Mouse (Mus musculus) liver, embryonic 15.5 days (tissue): ENCODE data around the gene Ptprj. TPM values are rescaled to one million over a fixed set of nuclear protein-coding genes. Genes with fewer than 3 reads are reported as not detected.

Experiments used
- ATAC-seq: fragments of 200-750 bp; cut with Nextera tagmentation; 2 replicates; pipeline ENCODE4 v1.8.0; 2017; ENCODE audit warnings: moderate number of reproducible peaks, mild to moderate bottlenecking, moderate library complexity; ENCODE audit not compliant: insufficient read depth
- H3K27ac ChIP-seq: fragments of 300-500 bp; sonication (generic); replicated peaks from 2 replicates; pipeline ENCODE4 v1.5.1; 2015; ENCODE audit warnings: mild to moderate bottlenecking, inconsistent platforms
- H3K27me3 ChIP-seq: fragments of 300-500 bp; sonication (generic); 2 replicates; pipeline ENCODE4 v1.6.1; 2015; ENCODE audit warnings: mild to moderate bottlenecking, inconsistent platforms
- H3K36me3 ChIP-seq: fragments of 300-500 bp; sonication (generic); replicated peaks from 2 replicates; pipeline ENCODE4 v1.6.1; 2015; ENCODE audit warnings: moderate library complexity, mild to moderate bottlenecking, inconsistent platforms
- H3K4me1 ChIP-seq: fragments of 300-500 bp; sonication (generic); replicated peaks from 2 replicates; pipeline ENCODE4 v1.6.1; 2015; ENCODE audit warnings: inconsistent platforms
- H3K4me2 ChIP-seq: fragments of 300-500 bp; sonication (generic); 2 replicates; pipeline ENCODE4 v1.6.1; 2015; ENCODE audit warnings: moderate library complexity, mild to moderate bottlenecking, inconsistent platforms
- H3K4me3 ChIP-seq: fragments of 300-500 bp; sonication (generic); replicated peaks from 2 replicates; pipeline ENCODE4 v1.5.1; 2015; ENCODE audit warnings: mild to moderate bottlenecking, inconsistent platforms
- H3K9ac ChIP-seq: fragments of 300-500 bp; sonication (generic); 2 replicates; pipeline ENCODE4 v1.6.1; 2015; ENCODE audit warnings: moderate library complexity, mild to moderate bottlenecking, inconsistent platforms
- H3K9me3 ChIP-seq: fragments of 300-500 bp; sonication (generic); replicated peaks from 2 replicates; pipeline ENCODE4 v1.6.1; 2016; ENCODE audit warnings: inconsistent platforms
- WGBS: fragments of 180-500 bp; shearing (Covaris S2); methylation state at CpG from one replicate; pipeline ENCODE4 v1.1.7; 2015; ENCODE audit warnings: mixed read lengths; ENCODE audit not compliant: insufficient replicate concordance; 5-methylcytosine and 5-hydroxymethylcytosine counted together
- polyA plus RNA-seq: library from polyadenylated mRNA; unstranded; fragments of >200 nt; fragmentation: Nextera tagmentation; extraction: Ambion mirVana; gene quantifications from 2 replicates; pipeline ENCODE4 v1.2.1, GENCODE M21; 2015

The Ptprj gene
- polyA plus RNA-seq, 1 experiment from 2014 or later: 2.0 TPM

DNA sequence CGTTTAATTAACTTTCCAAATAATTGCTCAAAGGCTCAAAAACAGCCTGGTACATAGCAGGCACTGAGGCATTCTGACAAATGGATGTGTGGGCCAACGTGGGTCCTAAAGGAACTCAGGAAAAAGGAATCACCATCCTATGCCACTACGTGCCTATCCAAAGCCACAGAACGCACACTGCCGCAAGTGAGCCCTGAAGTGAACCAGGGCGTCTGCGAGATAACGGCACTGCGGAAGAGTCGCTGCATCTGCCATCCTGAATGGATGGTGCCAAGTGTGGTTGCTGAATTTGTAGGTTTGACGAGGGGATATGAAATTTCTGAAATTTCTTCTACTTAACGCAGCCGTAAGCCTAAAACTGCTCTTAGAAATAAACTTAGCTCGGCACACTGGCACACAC, 54.6 kb downstream of the Ptprj start:
- peak overlapping the region; percentile 25; the same call in 1 of the 2 replicates for H3K4me2 ChIP-seq

DNA sequence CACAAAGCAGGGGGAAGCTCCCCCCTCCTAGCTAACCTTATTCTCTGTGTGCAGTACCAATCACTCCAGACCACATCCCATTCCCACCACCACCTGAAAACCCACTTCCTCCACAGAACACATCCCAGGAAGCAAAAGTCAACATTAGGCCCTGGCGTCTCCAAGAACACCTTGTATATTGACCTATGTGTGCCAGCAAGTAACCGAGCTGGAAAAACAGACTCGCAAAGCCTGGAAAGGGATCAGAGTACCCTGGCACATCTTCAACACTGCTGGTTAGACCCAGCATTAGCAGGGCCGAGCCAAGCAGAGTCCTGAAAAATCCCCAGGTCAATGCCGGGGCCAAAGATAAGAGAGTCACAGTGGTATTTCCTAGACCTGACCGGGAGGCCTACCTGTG, 58.0 kb downstream of the Ptprj start:
- ATAC-seq: no peak
- no peaks in the 10 kb centered on the region for H3K27me3 ChIP-seq
- H3K27ac ChIP-seq: no peak overlapping the region
- H3K4me1 ChIP-seq: peaks cover 42% of the 10 kb centered on the region
- no peak overlapping the region for H3K9ac ChIP-seq
- no peak overlapping the region for H3K4me2 ChIP-seq
- no peak overlapping the region for H3K4me3 ChIP-seq
- 70% methylated on average over 6 of the region's 6 CpGs for WGBS
- H3K9me3 ChIP-seq: no peaks in the 10 kb centered on the region
- H3K36me3 ChIP-seq: no peaks in the 10 kb centered on the region

More for the DNA sequence above, 54.6 kb downstream of the Ptprj start:
- no peak overlapping the region for H3K27ac ChIP-seq
- WGBS: 58% methylated on average over 14 of the region's 14 CpGs
- H3K4me1 ChIP-seq: peaks cover 42% of the 10 kb centered on the region
- no peaks in the 10 kb centered on the region for H3K27me3 ChIP-seq
- no peak overlapping the region for H3K4me3 ChIP-seq
- 0 out of 2 replicates have a peak, but pooled peaks have one; percentile 49 for ATAC-seq
- H3K9me3 ChIP-seq: no peaks in the 10 kb centered on the region
- no peak overlapping the region for H3K9ac ChIP-seq
- no peaks in the 10 kb centered on the region for H3K36me3 ChIP-seq

DNA sequence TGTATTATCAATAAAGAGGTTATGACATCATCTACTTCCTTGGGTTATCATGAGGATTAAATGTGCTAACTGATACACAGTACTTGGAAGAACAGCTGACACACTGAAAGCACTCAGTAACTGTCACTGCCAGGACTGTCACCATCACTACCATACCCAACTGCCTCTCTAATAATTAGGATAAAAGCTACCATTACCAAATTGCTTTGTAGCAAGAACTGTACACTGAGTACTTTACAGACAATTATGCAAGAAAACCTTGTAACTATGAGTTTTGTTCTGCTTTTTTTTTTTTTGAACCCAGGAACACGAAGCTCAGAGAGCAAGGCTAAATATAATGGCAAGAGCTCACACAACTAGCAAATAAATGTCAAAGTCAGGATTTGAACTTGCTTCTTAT, 58.5 kb downstream of the Ptprj start:
- H3K4me2 ChIP-seq: no peak overlapping the region
- no peak overlapping the region for H3K9ac ChIP-seq
- ATAC-seq: no peak
- H3K4me1 ChIP-seq: peaks cover 42% of the 10 kb centered on the region
- H3K27ac ChIP-seq: no peak overlapping the region
- no peaks in the 10 kb centered on the region for H3K27me3 ChIP-seq
- no peaks in the 10 kb centered on the region for H3K9me3 ChIP-seq
- no peak overlapping the region for H3K4me3 ChIP-seq
- 55% methylated on average over 1 of the region's 1 CpGs for WGBS
- H3K36me3 ChIP-seq: no peaks in the 10 kb centered on the region

DNA sequence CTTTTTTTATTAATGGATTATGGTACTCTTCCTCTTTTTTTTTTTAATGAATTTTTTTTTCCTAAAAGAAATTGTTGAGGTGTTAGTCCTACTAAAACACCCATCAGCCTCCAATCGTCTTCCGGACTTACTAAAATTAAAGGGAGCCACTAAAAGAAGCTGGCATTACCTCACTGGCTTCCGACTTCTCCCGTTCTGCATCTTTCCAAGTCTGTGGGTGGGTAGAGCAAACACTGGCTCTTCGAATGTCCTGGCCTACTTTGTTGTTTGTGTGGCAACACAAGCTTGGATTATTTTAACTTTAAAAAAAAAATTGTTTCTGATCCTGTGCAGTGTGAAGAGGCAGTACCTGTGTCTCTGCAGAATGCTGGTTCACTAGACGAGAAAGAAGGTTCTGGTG, 62.2 kb downstream of the Ptprj start:
- WGBS: 80% methylated on average over 6 of the region's 6 CpGs
- Histone ChIP-seq H3K4me2 (no peak overlapping the region), H3K27me3 (no peaks in the 10 kb centered on the region), H3K4me3 (no peak overlapping the region), H3K9ac (no peak overlapping the region), H3K36me3 (no peaks in the 10 kb centered on the region), H3K4me1 (peaks cover 31% of the 10 kb centered on the region), H3K9me3 (no peaks in the 10 kb centered on the region), H3K27ac (no peak overlapping the region)
- no peak for ATAC-seq

DNA sequence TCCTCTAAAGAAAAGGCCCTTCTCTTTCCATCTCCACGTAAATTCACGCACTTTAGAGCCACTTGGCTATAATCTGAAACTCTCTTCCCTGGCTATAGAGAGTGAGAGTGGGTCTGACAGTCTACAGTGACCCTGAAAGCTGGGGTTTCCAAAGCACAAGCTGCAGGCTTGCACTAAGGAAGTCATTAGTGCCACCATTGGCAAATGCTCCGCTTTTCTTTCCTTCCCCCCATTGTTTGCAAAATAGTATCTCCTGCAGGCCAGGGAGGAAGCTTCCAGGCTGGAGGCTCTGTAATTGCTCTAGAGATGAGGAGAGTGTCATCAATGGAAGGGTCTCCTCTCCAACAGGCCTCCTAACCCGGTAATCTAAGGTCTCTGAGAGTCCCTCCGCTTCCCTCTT, 65.5 kb downstream of the Ptprj start:
- no peak overlapping the region for H3K9ac ChIP-seq
- no peak overlapping the region for H3K4me3 ChIP-seq
- no peaks in the 10 kb centered on the region for H3K9me3 ChIP-seq
- H3K4me1 ChIP-seq: peaks cover 20% of the 10 kb centered on the region
- H3K4me2 ChIP-seq: no peak overlapping the region
- no peaks in the 10 kb centered on the region for H3K36me3 ChIP-seq
- no peaks in the 10 kb centered on the region for H3K27me3 ChIP-seq
- WGBS: 68% methylated on average over 5 of the region's 5 CpGs
- no peak overlapping the region for H3K27ac ChIP-seq
- no peak for ATAC-seq

DNA sequence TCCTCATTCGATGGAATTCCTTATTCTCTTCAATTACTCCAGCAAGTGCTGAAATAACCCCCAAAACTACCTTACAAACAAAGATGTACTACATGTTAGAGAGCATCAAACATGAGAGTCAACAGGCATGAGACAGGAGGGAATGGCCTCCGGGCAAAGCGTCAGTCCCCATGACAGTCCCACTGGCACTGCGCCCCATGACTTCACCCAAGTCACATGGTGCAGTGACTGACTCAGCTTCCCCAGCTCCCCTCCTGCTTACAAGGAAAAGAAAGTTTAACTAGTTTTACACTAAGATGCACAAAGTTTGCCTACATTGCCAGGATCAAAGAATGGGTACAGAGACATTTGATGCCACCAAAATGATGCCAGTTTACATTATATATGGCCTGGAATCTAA, 71.2 kb downstream of the Ptprj start:
- no peak overlapping the region for H3K9ac ChIP-seq
- H3K27ac ChIP-seq: no peak overlapping the region
- H3K4me2 ChIP-seq: no peak overlapping the region
- no peak for ATAC-seq
- H3K4me3 ChIP-seq: no peak overlapping the region
- H3K36me3 ChIP-seq: no peaks in the 10 kb centered on the region
- no peaks in the 10 kb centered on the region for H3K9me3 ChIP-seq
- peaks cover 15% of the 10 kb centered on the region for H3K4me1 ChIP-seq
- no peaks in the 10 kb centered on the region for H3K27me3 ChIP-seq
- WGBS: 88% methylated on average over 4 of the region's 4 CpGs

DNA sequence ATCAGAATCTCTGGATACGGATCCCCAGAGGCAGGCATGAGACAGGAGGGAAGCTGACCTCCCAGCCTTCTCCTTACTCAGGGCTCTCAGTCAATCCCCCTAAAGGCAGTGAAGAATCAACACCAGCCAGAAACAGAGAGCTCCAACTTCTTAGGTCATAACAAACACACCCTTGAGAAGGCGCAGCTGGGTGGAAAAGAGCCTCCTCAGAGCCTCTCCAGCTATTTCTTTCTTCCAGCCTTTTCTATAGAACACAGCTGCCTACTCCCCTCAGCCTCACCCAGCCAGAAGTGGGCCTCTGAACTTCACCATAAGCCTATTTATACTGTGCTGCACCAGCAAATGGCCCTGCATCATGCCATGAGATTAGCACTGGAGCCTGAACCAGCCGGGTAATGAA, 74.3 kb downstream of the Ptprj start:
- ATAC-seq: no peak
- H3K4me1 ChIP-seq: peaks cover 45% of the 10 kb centered on the region
- 72% methylated on average over 3 of the region's 3 CpGs for WGBS
- no peak overlapping the region for H3K9ac ChIP-seq
- H3K9me3 ChIP-seq: no peaks in the 10 kb centered on the region
- no peak overlapping the region for H3K4me3 ChIP-seq
- no peak overlapping the region for H3K4me2 ChIP-seq
- H3K27me3 ChIP-seq: no peaks in the 10 kb centered on the region
- H3K27ac ChIP-seq: no peak overlapping the region
- H3K36me3 ChIP-seq: no peaks in the 10 kb centered on the region

DNA sequence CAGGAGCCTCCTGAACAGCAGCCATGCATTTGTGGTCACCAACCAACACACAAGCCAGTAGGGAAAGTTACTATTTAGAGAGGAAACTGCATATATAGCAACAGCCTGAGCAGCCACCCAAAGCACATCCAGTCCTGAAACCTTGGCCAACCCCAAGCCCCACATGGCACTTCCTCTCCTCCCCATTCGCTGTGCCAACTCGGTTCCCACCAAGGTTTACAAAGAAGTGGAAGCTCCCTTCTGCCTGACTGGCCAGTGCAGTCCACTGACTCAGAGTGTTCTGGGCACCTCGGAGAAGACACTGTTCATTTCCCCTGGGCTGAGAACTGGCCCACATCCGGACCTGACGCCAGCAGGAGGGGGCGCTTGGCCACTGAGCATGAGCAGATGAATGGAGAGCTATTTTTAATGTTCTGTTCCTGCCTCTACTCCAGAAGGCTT, 75.7 kb downstream of the Ptprj start:
- Histone ChIP-seq H3K4me2 (peak overlapping the region; percentile 10; the same call in 1 of the 2 replicates), H3K9ac (peak overlapping the region; percentile 18; the same call in 1 of the 2 replicates), H3K27me3 (no peaks in the 10 kb centered on the region), H3K36me3 (no peaks in the 10 kb centered on the region), H3K4me1 (peaks cover 48% of the 10 kb centered on the region), H3K27ac (peak overlapping the region; percentile 89), H3K4me3 (no peak overlapping the region), H3K9me3 (no peaks in the 10 kb centered on the region)
- WGBS: 35% methylated on average over 6 of the region's 6 CpGs
- no peak for ATAC-seq

DNA sequence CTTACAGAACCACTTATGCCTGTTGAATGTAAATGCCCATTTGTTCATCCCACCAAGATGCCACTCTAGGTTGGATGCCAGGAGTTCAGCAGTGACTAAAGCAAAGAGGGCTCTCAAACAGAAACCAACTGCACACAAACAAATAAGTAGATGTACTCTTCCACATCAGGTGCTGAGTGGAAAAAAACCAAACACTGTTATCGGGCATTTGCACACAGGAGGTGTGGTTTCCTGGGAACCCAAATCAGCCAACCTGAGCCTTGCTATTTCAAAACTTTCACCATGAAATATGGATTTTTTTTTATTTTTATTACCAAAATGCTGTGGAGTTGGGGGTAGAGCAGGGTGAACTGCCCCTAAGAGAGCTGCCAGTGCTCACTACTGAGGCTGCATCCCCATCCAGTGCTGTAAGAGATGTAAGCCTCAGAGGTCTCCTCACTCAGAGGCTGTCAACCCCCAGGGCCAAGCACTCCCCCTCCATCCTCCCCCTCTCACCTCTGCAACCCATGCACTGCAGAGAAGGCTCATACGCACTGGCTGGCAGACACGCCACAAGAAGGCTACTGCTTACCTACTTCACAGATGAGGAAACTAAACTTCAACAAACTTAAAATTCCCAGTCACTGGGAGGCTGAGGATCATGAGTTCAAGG, 77.1 kb downstream of the Ptprj start:
- 15% methylated on average over 3 of the region's 3 CpGs for WGBS
- H3K9me3 ChIP-seq: no peaks in the 10 kb centered on the region
- peak; percentile 88 for ATAC-seq
- H3K4me2 ChIP-seq: peak overlapping the region; percentile 53
- H3K4me1 ChIP-seq: peaks cover 48% of the 10 kb centered on the region
- no peaks in the 10 kb centered on the region for H3K36me3 ChIP-seq
- H3K4me3 ChIP-seq: no peak overlapping the region
- H3K27me3 ChIP-seq: no peaks in the 10 kb centered on the region
- H3K9ac ChIP-seq: peak overlapping the region; percentile 43; the same call in 1 of the 2 replicates
- peak overlapping the region; percentile 89 for H3K27ac ChIP-seq

DNA sequence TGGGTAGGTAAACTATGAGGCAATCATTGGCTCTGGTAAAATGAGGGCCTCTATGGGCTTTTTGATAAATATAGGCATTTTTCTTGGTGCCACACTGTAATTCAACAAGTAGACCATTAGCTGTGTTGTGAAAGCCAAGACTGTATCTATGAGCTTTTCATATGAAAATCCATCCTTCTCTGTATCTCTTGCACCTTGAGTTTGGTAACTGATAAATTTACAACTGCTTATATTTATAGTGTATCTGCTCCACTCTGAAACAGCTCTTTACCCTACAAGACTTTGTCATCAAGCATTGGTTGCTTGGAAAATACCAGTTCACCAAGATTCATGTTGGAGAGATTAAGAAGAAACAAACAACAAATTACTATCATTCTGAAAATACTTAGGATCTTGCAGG, 77.7 kb downstream of the Ptprj start:
- Histone ChIP-seq H3K4me2 (peak overlapping the region; percentile 53), H3K4me1 (peaks cover 48% of the 10 kb centered on the region), H3K4me3 (no peak overlapping the region), H3K36me3 (no peaks in the 10 kb centered on the region), H3K9me3 (no peaks in the 10 kb centered on the region), H3K9ac (0 out of 2 replicates have a peak overlapping the region, but pooled peaks have one; percentile 43), H3K27me3 (no peaks in the 10 kb centered on the region), H3K27ac (peak overlapping the region; percentile 89)
- peak; percentile 41 for ATAC-seq

DNA sequence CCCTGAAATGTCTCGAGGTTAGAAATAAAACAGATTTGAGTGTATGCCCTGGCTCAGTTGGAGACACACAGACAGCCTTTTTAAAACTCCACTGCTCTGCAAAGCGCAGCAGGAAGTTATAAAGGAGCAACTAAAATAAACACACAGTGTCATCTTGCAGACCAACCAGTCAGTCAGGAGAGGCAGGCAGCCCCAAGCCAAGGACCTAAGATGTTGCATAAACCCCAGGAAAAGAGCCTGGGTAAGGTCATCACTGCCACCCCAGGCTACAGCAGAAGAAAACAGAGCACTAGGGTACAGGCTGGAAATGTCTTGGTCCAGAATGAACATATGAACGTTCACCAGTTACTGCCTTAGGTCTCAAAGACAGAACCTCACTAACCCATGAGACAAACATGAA, 78.7 kb downstream of the Ptprj start:
- peaks cover 51% of the 10 kb centered on the region for H3K4me1 ChIP-seq
- 59% methylated on average over 3 of the region's 3 CpGs for WGBS
- no peaks in the 10 kb centered on the region for H3K27me3 ChIP-seq
- no peak overlapping the region for H3K4me3 ChIP-seq
- H3K9ac ChIP-seq: no peak overlapping the region
- H3K9me3 ChIP-seq: no peaks in the 10 kb centered on the region
- H3K36me3 ChIP-seq: no peaks in the 10 kb centered on the region
- H3K27ac ChIP-seq: peak overlapping the region; percentile 89
- H3K4me2 ChIP-seq: no peak overlapping the region
- ATAC-seq: no peak

DNA sequence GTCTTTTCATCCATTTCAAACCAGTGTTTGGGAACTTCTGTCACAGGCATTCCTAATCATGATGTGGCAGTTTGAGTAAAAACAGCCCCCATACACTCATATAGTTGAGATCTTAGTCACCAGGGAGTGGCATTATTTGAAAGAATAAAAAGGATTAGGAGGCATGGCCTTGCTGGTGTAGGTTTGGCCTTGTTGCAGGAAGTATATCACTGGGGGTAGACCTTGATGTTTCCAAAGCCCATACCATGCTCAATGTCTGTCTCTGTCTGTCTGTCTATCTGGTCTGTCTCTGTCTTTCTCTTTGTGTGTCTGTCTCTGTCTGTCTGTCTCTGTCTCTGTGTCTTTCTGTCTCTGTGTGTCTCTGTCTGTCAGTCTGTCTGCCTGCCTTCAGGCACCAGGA, 79.6 kb downstream of the Ptprj start:
- H3K4me3 ChIP-seq: no peak overlapping the region
- H3K9ac ChIP-seq: no peak overlapping the region
- H3K27ac ChIP-seq: no peak overlapping the region
- H3K27me3 ChIP-seq: no peaks in the 10 kb centered on the region
- no peak for ATAC-seq
- H3K4me2 ChIP-seq: no peak overlapping the region
- no peaks in the 10 kb centered on the region for H3K9me3 ChIP-seq
- peaks cover 52% of the 10 kb centered on the region for H3K4me1 ChIP-seq
- H3K36me3 ChIP-seq: no peaks in the 10 kb centered on the region
